Mouse (Mus musculus) thymus, adult 2 months (tissue): ENCODE data around the gene Fam19a1. TPM values are rescaled to one million over a fixed set of nuclear protein-coding genes. Genes with fewer than 3 reads are reported as not detected.

ENCODE experiments used
- DNase-seq: peaks from one replicate; pipeline ENCODE4 v3.0.0; 2021
- H3K27ac ChIP-seq: fragments of 200-500 bp; 2 replicates; pipeline ENCODE4 v1.5.1; 2012; ENCODE audit warnings: low read length, control low read depth; ENCODE audit not compliant: control insufficient read depth, insufficient read depth
- H3K27me3 ChIP-seq: fragments of 200-500 bp; 2 replicates; pipeline ENCODE4 v1.6.1; 2012; ENCODE audit warnings: mild to moderate bottlenecking, low read length, moderate library complexity, mixed read lengths; ENCODE audit not compliant: control insufficient read depth, insufficient read depth
- H3K36me3 ChIP-seq: fragments of 200-500 bp; 2 replicates; pipeline ENCODE4 v1.6.1; 2012; ENCODE audit warnings: mild to moderate bottlenecking, low read length, moderate library complexity; ENCODE audit not compliant: control insufficient read depth, insufficient read depth
- H3K4me1 ChIP-seq: fragments of 200-500 bp; replicated peaks from 2 replicates; pipeline ENCODE4 v1.6.1; 2012; ENCODE audit warnings: low read length; ENCODE audit not compliant: control insufficient read depth, insufficient read depth
- H3K4me3 ChIP-seq: fragments of 200-500 bp; 2 replicates; pipeline ENCODE4 v1.5.1; 2012; ENCODE audit warnings: mild to moderate bottlenecking, low read length, control low read depth, moderate library complexity; ENCODE audit not compliant: control insufficient read depth, insufficient read depth
- CTCF ChIP-seq: fragments of 200-500 bp; IDR thresholded peaks from 2 replicates; pipeline ENCODE4 v1.5.1; 2012; ENCODE audit warnings: mild to moderate bottlenecking, control low read depth, low read length, moderate library complexity, borderline replicate concordance; ENCODE audit not compliant: control insufficient read depth, poor library complexity, insufficient read depth; ENCODE audit errors: extremely low read depth
- POLR2A ChIP-seq: fragments of 200-500 bp; IDR thresholded peaks from 2 replicates; pipeline ENCODE4 v1.6.1; 2012; ENCODE audit warnings: mild to moderate bottlenecking, low read length, control low read depth, moderate library complexity; ENCODE audit not compliant: control insufficient read depth, poor library complexity, insufficient read depth; ENCODE audit errors: extremely low read depth
- WGBS: fragments of 180-500 bp; shearing (Covaris S2); methylation state at CpG from one replicate; pipeline ENCODE4 v1.1.7; 2018; 5-methylcytosine and 5-hydroxymethylcytosine counted together
- polyA plus RNA-seq: library from polyadenylated mRNA; depleted of rRNA; stranded (reverse); fragments of >200 nt; gene quantifications from 2 replicates; pipeline ENCODE4 v1.2.3, GENCODE M21; 2012

Fam19a1 gene
- polyA plus RNA-seq, 1 experiment: 0.05 TPM

GRCm38 (mm10) chr6:96541600-96541999 lies 428.6 kb downstream of the Fam19a1 start:
- no peak for DNase-seq
- no peaks in the 10 kb centered on the region for H3K27me3 ChIP-seq
- no peak overlapping the region for H3K4me3 ChIP-seq
- no peaks in the 10 kb centered on the region for H3K36me3 ChIP-seq
- TF ChIP-seq CTCF: no peak
- H3K27ac ChIP-seq: no peak overlapping the region
- 80% methylated on average over 2 of the region's 2 CpGs for WGBS
- no peaks in the 10 kb centered on the region for H3K4me1 ChIP-seq

- no peaks in the 10 kb centered on the region for H3K4me1 ChIP-seq
- no peak overlapping the region for H3K4me3 ChIP-seq
- 74% methylated on average over 3 of the region's 3 CpGs for WGBS
- H3K27ac ChIP-seq: no peak overlapping the region
- no peaks in the 10 kb centered on the region for H3K36me3 ChIP-seq
- DNase-seq: no peak
- H3K27me3 ChIP-seq: no peaks in the 10 kb centered on the region
- TF ChIP-seq CTCF (no peak), POLR2A (no peak)
Measured at GRCm38 (mm10) chr6:96544832-96545231, 431.9 kb downstream of the Fam19a1 start.

GRCm38 (mm10) chr6:96550431-96550830 lies 437.5 kb downstream of the Fam19a1 start:
- no peak overlapping the region for H3K4me3 ChIP-seq
- TF ChIP-seq POLR2A: no peak
- TF ChIP-seq CTCF: no peak
- no peaks in the 10 kb centered on the region for H3K27me3 ChIP-seq
- no peak for DNase-seq
- H3K4me1 ChIP-seq: no peaks in the 10 kb centered on the region
- 91% methylated on average over 4 of the region's 4 CpGs for WGBS
- no peaks in the 10 kb centered on the region for H3K36me3 ChIP-seq
- H3K27ac ChIP-seq: no peak overlapping the region

- no peak for DNase-seq
- no peaks in the 10 kb centered on the region for H3K27me3 ChIP-seq
- H3K36me3 ChIP-seq: no peaks in the 10 kb centered on the region
- H3K4me1 ChIP-seq: no peaks in the 10 kb centered on the region
- TF ChIP-seq CTCF (no peak), POLR2A (no peak)
- WGBS: 51% methylated on average over 5 of the region's 5 CpGs
- no peak overlapping the region for H3K4me3 ChIP-seq
- H3K27ac ChIP-seq: no peak overlapping the region
Measured at GRCm38 (mm10) chr6:96578649-96579048, 465.7 kb downstream of the Fam19a1 start.

- Histone ChIP-seq H3K36me3 (no peaks in the 10 kb centered on the region), H3K4me3 (no peak overlapping the region), H3K27ac (no peak overlapping the region), H3K4me1 (no peaks in the 10 kb centered on the region), H3K27me3 (no peaks in the 10 kb centered on the region)
- 88% methylated on average over 4 of the region's 4 CpGs for WGBS
- TF ChIP-seq CTCF (no peak), POLR2A (no peak)
- no peak for DNase-seq
Measured at GRCm38 (mm10) chr6:96580726-96581125, 467.8 kb downstream of the Fam19a1 start.

- H3K4me1 ChIP-seq: no peaks in the 10 kb centered on the region
- no peak for TF ChIP-seq POLR2A
- no peak for TF ChIP-seq CTCF
- 96% methylated on average over 3 of the region's 3 CpGs for WGBS
Measured at GRCm38 (mm10) chr6:96581187-96581586, 468.2 kb downstream of the Fam19a1 start.

GRCm38 (mm10) chr6:96587427-96587826 lies 474.5 kb downstream of the Fam19a1 start:
- H3K4me1 ChIP-seq: no peaks in the 10 kb centered on the region
- H3K27me3 ChIP-seq: no peaks in the 10 kb centered on the region
- no peak for TF ChIP-seq CTCF
- TF ChIP-seq POLR2A: no peak
- DNase-seq: no peak
- no peak overlapping the region for H3K4me3 ChIP-seq
- WGBS: 98% methylated on average over 4 of the region's 4 CpGs
- H3K27ac ChIP-seq: no peak overlapping the region
- H3K36me3 ChIP-seq: no peaks in the 10 kb centered on the region

More at GRCm38 (mm10) chr6:96581187-96581586, 468.2 kb downstream of the Fam19a1 start:
- DNase-seq: no peak
- Histone ChIP-seq H3K36me3 (no peaks in the 10 kb centered on the region), H3K4me3 (no peak overlapping the region), H3K27me3 (no peaks in the 10 kb centered on the region), H3K27ac (no peak overlapping the region)
